Mouse (Mus musculus) CH12.LX (cell line): Measurements from ENCODE around the gene Smo. TPM values are rescaled to one million over a fixed set of nuclear protein-coding genes. Genes with fewer than 3 reads are reported as not detected.

Source experiments
- DNase-seq: peaks from one replicate; pipeline ENCODE4 v3.0.0-alpha.2; 2013; ENCODE audit errors: extremely low read depth
- H3K27ac ChIP-seq: 2 replicates; pipeline ENCODE4 v1.5.1; 2012; ENCODE audit warnings: low read depth, mild to moderate bottlenecking, control low read depth, moderate library complexity; ENCODE audit not compliant: insufficient read depth
- H3K27me3 ChIP-seq: replicated peaks from 2 replicates; pipeline ENCODE3; 2012; ENCODE audit warnings: inconsistent platforms
- H3K36me3 ChIP-seq, 2 experiments: replicated peaks in 1 of 2; 2 replicates each; pipeline versions ENCODE3 to v1.6.1; 2012; ENCODE audit warnings: inconsistent platforms in 1 of 2, low read length in 1 of 2, mild to moderate bottlenecking in 1 of 2, mixed read lengths in 1 of 2, moderate library complexity in 1 of 2; ENCODE audit not compliant: control insufficient read depth in 1 of 2, insufficient read depth in 1 of 2
- H3K4me1 ChIP-seq, 2 experiments: 2 replicates each; pipeline ENCODE4 v1.6.1; 2012; ENCODE audit warnings: inconsistent platforms in 1 of 2, moderate library complexity in 1 of 2; ENCODE audit not compliant: insufficient read depth in 2 of 2, control insufficient read depth in 1 of 2
- H3K4me2 ChIP-seq: 2 replicates; pipeline ENCODE4 v1.6.1; 2012; ENCODE audit warnings: low read depth, mild to moderate bottlenecking, control low read depth; ENCODE audit not compliant: poor library complexity, insufficient read depth, severe bottlenecking
- H3K4me3 ChIP-seq, 3 experiments: fragments of 150-350 bp in 1 of 3; sonication (generic) in 1 of 3; replicated peaks in 1 of 3; 2 replicates each; pipeline versions ENCODE3 to v1.5.1; 2011 to 2012; ENCODE audit warnings: low read depth in 2 of 3, low read length in 2 of 3, mild to moderate bottlenecking in 2 of 3, moderate library complexity in 2 of 3, control low read depth in 1 of 3, improper control_type of control experiment in 1 of 3, inconsistent platforms in 1 of 3, mixed read lengths in 1 of 3; ENCODE audit not compliant: poor library complexity in 1 of 3
- H3K79me2 ChIP-seq: replicated peaks from 2 replicates; pipeline ENCODE4 v1.6.1; 2012; ENCODE audit warnings: mild to moderate bottlenecking, moderate library complexity; ENCODE audit not compliant: control insufficient read depth, poor library complexity, insufficient read depth, severe bottlenecking; ENCODE audit errors: extremely low read depth
- H3K9ac ChIP-seq: 2 replicates; pipeline ENCODE4 v1.6.1; 2012; ENCODE audit warnings: low read depth, mild to moderate bottlenecking, control low read depth, moderate library complexity; ENCODE audit not compliant: insufficient read depth
- H3K9me3 ChIP-seq: replicated peaks from 2 replicates; pipeline ENCODE3; 2012; ENCODE audit warnings: low read length, inconsistent platforms, mixed read lengths
- CHD1 ChIP-seq: IDR thresholded peaks from 2 replicates; pipeline ENCODE4 v1.6.1; 2012; ENCODE audit warnings: low read depth, low read length, improper control_type of control experiment, inconsistent platforms
- CHD2 ChIP-seq: IDR thresholded peaks from 2 replicates; pipeline ENCODE4 v1.6.1; 2011; ENCODE audit warnings: low read length, improper control_type of control experiment
- CTCF ChIP-seq, 2 experiments: IDR thresholded peaks in 1 of 2; conservative IDR thresholded peaks in 1 of 2; 2 replicates each; pipeline ENCODE4 v1.5.1; 2011 to 2012; ENCODE audit warnings: low read depth in 2 of 2, low read length in 2 of 2, improper control_type of control experiment in 1 of 2, inconsistent platforms in 1 of 2, mild to moderate bottlenecking in 1 of 2, moderate library complexity in 1 of 2
- E2F4 ChIP-seq: IDR thresholded peaks from 2 replicates; pipeline ENCODE4 v1.6.1; 2011; ENCODE audit warnings: low read depth, low read length, improper control_type of control experiment; ENCODE audit not compliant: insufficient replicate concordance
- EP300 ChIP-seq: IDR thresholded peaks from 2 replicates; pipeline ENCODE4 v1.6.1; 2011; ENCODE audit warnings: low read length, improper control_type of control experiment
- ETS1 ChIP-seq: conservative IDR thresholded peaks from 2 replicates; pipeline ENCODE4 v1.6.1; 2012; ENCODE audit warnings: low read depth, mild to moderate bottlenecking, inconsistent platforms, low read length, improper control_type of control experiment, moderate library complexity
- GABPA ChIP-seq: IDR thresholded peaks from 2 replicates; pipeline ENCODE4 v1.6.1; 2012; ENCODE audit warnings: low read depth, low read length, improper control_type of control experiment, inconsistent platforms; ENCODE audit not compliant: insufficient replicate concordance
- JUN ChIP-seq: IDR thresholded peaks from 2 replicates; pipeline ENCODE4 v1.6.1; 2011; ENCODE audit warnings: low read depth, mild to moderate bottlenecking, low read length, improper control_type of control experiment, moderate library complexity; ENCODE audit not compliant: insufficient read depth
- JUND ChIP-seq: conservative IDR thresholded peaks from 2 replicates; pipeline ENCODE4 v1.6.1; 2011; ENCODE audit warnings: low read depth, low read length, improper control_type of control experiment
- KAT2A ChIP-seq: IDR thresholded peaks from 2 replicates; pipeline ENCODE4 v1.6.1; 2012; ENCODE audit warnings: low read length, improper control_type of control experiment, inconsistent platforms; ENCODE audit not compliant: insufficient replicate concordance
- MAFK ChIP-seq: IDR thresholded peaks from 2 replicates; pipeline ENCODE4 v1.6.1; 2011; ENCODE audit warnings: low read length, improper control_type of control experiment; ENCODE audit not compliant: insufficient replicate concordance
- MAZ ChIP-seq: IDR thresholded peaks from 2 replicates; pipeline ENCODE4 v1.6.1; 2012; ENCODE audit warnings: low read depth, mild to moderate bottlenecking, inconsistent platforms, low read length, improper control_type of control experiment, moderate library complexity
- MEF2A ChIP-seq: IDR thresholded peaks from 2 replicates; pipeline ENCODE4 v1.6.1; 2014; ENCODE audit warnings: low read depth, mild to moderate bottlenecking, inconsistent platforms, low read length, improper control_type of control experiment, borderline replicate concordance
- MXI1 ChIP-seq: IDR thresholded peaks from 2 replicates; pipeline ENCODE4 v1.6.1; 2011; ENCODE audit warnings: mild to moderate bottlenecking, low read depth, low read length, improper control_type of control experiment
- NRF1 ChIP-seq: IDR thresholded peaks from 2 replicates; pipeline ENCODE4 v1.6.1; 2014; ENCODE audit warnings: low read depth, mild to moderate bottlenecking, inconsistent platforms, low read length, improper control_type of control experiment, moderate library complexity
- PAX5 ChIP-seq: IDR thresholded peaks from 2 replicates; pipeline ENCODE4 v1.6.1; 2012; ENCODE audit warnings: low read length, inconsistent platforms, mixed read lengths
- POLR2AphosphoS2 ChIP-seq: IDR thresholded peaks from 2 replicates; pipeline ENCODE4 v1.6.1; 2011; ENCODE audit warnings: low read depth, low read length, improper control_type of control experiment
- RAD21 ChIP-seq: IDR thresholded peaks from 2 replicates; pipeline ENCODE4 v1.6.1; 2011; ENCODE audit warnings: low read depth, mild to moderate bottlenecking, low read length, improper control_type of control experiment, moderate library complexity
- RCOR1 ChIP-seq: conservative IDR thresholded peaks from 2 replicates; pipeline ENCODE4 v1.6.1; 2012; ENCODE audit warnings: low read depth, mild to moderate bottlenecking, inconsistent platforms, low read length, improper control_type of control experiment
- SIN3A ChIP-seq: IDR thresholded peaks from 2 replicates; pipeline ENCODE4 v1.6.1; 2012; ENCODE audit warnings: low read length, improper control_type of control experiment, inconsistent platforms
- SMC3 ChIP-seq: IDR thresholded peaks from 2 replicates; pipeline ENCODE4 v1.6.1; 2011; ENCODE audit warnings: low read depth, low read length, improper control_type of control experiment
- TCF12 ChIP-seq: IDR thresholded peaks from 2 replicates; pipeline ENCODE4 v1.6.1; 2014; ENCODE audit warnings: low read depth, mild to moderate bottlenecking, inconsistent platforms, low read length, improper control_type of control experiment
- UBTF ChIP-seq: IDR thresholded peaks from 2 replicates; pipeline ENCODE4 v1.6.1; 2012; ENCODE audit warnings: low read depth, mild to moderate bottlenecking, inconsistent platforms, low read length, improper control_type of control experiment, moderate library complexity
- USF1 ChIP-seq: IDR thresholded peaks from 2 replicates; pipeline ENCODE4 v1.6.1; 2014; ENCODE audit warnings: low read depth, mild to moderate bottlenecking, inconsistent platforms, low read length, improper control_type of control experiment
- USF2 ChIP-seq: conservative IDR thresholded peaks from 2 replicates; pipeline ENCODE4 v1.6.1; 2011; ENCODE audit warnings: low read depth, low read length, improper control_type of control experiment
- ZC3H11A ChIP-seq: IDR thresholded peaks from 2 replicates; pipeline ENCODE4 v1.6.1; 2012; ENCODE audit warnings: low read depth, mild to moderate bottlenecking, inconsistent platforms, low read length, improper control_type of control experiment
- ZKSCAN1 ChIP-seq: IDR thresholded peaks from 2 replicates; pipeline ENCODE4 v1.6.1; 2012; ENCODE audit warnings: low read depth, inconsistent platforms, low read length, improper control_type of control experiment, borderline replicate concordance
- ZMIZ1 ChIP-seq: IDR thresholded peaks from 2 replicates; pipeline ENCODE4 v1.6.1; 2012; ENCODE audit warnings: low read depth, mild to moderate bottlenecking, inconsistent platforms, low read length, improper control_type of control experiment
- ZNF384 ChIP-seq: IDR thresholded peaks from 2 replicates; pipeline ENCODE4 v1.6.1; 2012; ENCODE audit warnings: low read depth, low read length, improper control_type of control experiment, inconsistent platforms
- dilution Hi-C: fragments of 300-500 bp; cut with MboI; formaldehyde crosslinking; loops from 2 replicates; pipeline ENCODE4 v1.14.3; 2020; ENCODE audit warnings: low sequenced_read_pairs; ENCODE audit not compliant: extremely low pct_unique_long_range_greater_than_20kb, extremely low pct_ligation_motif_present
- in situ Hi-C: fragments of 300-500 bp; cut with MboI; formaldehyde crosslinking; loops from 3 replicates; pipeline ENCODE4 v1.14.3; 2019; ENCODE audit warnings: low sequenced_read_pairs, low pct_ligation_motif_present, low pct_unique_long_range_greater_than_20kb, mixed read lengths
- polyA plus RNA-seq: library from polyadenylated mRNA; unstranded; fragments of >175 nt; gene quantifications from 2 replicates; pipeline ENCODE4 v1.2.1, GENCODE M21; 2012; ENCODE audit warnings: low read depth; ENCODE audit not compliant: insufficient read length
- total RNA-seq, 2 experiments: library from RNA; depleted of rRNA; stranded (reverse); fragments of 300-350 nt in 1 of 2; fragments of >200 nt in 1 of 2; gene quantifications; 2 replicates each; pipeline ENCODE4 v1.2.3; 2012 to 2014

The Smo gene
- total and polyA plus RNA-seq, 3 experiments = 0.04 to 0.17 TPM; not detected in 1

DNA sequence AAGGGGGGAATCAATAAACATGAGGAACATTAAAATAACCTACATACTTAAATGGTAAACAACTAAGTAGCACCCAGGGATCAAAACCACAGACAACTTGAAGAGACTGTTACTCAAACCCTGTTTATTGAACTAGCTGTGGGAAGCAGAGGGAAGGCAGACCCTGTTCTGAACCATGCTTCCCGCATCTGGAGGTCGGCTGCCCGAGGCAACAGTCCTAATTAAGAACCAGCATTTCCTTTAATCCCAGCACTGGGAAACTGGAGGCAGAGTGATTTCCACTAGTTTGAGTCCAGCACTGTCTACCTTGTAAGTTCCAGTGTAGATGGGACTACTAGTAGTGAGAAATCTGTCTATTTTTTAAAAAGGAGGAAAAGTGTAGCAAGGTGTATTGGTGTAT, 24.0 kb upstream of the Smo start:
- DNase-seq = no peak
- Histone ChIP-seq H3K9ac (no peak overlapping the region), H3K4me3 (no peak overlapping the region), H3K79me2 (no peaks in the 10 kb centered on the region; the same call in 1 of the 2 replicates), H3K27me3 (no peaks in the 10 kb centered on the region), H3K9me3 (no peaks in the 10 kb centered on the region), H3K27ac (no peak overlapping the region), H3K4me1 (peaks cover 6 to 21% of the 10 kb centered on the region in 2 experiments), H3K36me3 (peaks cover 3 to 34% of the 10 kb centered on the region in 2 experiments), H3K4me2 (no peak overlapping the region)
- dilution Hi-C loops = no loop called here
- in situ Hi-C loops = loop anchor here (5.0 kb wide), 1 partner anchor 46 kb away; no protein-coding TSS in a partner anchor
- no peak for TF ChIP-seq EP300
- no peak for TF ChIP-seq POLR2AphosphoS2
- no peak for TF ChIP-seq JUND
- TF ChIP-seq USF1 = no peak

DNA sequence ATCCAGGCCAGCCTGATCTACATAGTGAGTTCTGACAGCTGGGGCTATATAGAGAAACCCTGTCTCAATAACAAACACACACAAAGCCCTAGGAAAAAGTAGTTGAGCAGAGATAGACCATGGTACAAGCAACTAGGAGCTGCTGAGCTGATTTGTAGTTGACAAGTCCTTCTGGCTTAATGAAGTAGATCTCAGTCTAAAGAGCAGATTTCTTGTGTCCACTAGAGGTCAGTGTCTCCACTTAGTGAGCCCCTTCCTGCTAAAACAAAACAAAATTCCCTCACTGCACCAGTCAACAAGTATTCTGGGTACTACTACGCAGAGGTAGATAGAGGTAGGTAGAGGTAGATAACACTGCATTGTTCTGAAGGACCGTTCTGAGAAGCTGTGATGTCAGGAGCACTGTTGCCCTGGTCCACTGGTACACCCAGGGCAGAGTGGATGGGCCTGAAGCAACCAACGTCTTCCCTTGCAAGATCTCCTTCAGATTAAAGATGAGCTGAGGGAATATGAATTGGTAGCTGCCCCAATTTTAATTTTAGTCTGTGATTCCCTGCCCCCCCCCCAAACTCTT, 23.2 kb upstream of the Smo start:
- no peaks in the 10 kb centered on the region for H3K79me2 ChIP-seq
- H3K36me3 ChIP-seq = peaks cover 4 to 41% of the 10 kb centered on the region in 2 experiments
- H3K4me1 ChIP-seq = peaks cover 6 to 21% of the 10 kb centered on the region in 2 experiments
- TF ChIP-seq RAD21 = peak; percentile 85
- TF ChIP-seq ZNF384 = no peak
- TF ChIP-seq ETS1 = no peak
- TF ChIP-seq MXI1 = no peak
- peak; percentile 80 for TF ChIP-seq SMC3
- no peak for TF ChIP-seq ZKSCAN1
- TF ChIP-seq ZC3H11A = peak; percentile 40; the same call in 1 of the 2 replicates
- no peak for TF ChIP-seq PAX5
- TF ChIP-seq UBTF = no peak
- no peak for TF ChIP-seq TCF12
- TF ChIP-seq SIN3A = no peak
- no peak for TF ChIP-seq NRF1
- TF ChIP-seq EP300 = no peak
- no peak for TF ChIP-seq CHD1
- no peak for TF ChIP-seq KAT2A
- TF ChIP-seq JUN = no peak
- TF ChIP-seq MEF2A = no peak
- no peak for TF ChIP-seq CHD2
- no peak for TF ChIP-seq MAFK
- TF ChIP-seq USF2 = no peak
- no peak for TF ChIP-seq GABPA
- TF ChIP-seq CTCF (conservative IDR thresholded peaks at IDR 0.05 in 1 of 2, IDR thresholded peaks at IDR 0.05 in 1 of 2; ENCODE audit: low read depth in 2 of 2, low read length in 2 of 2) = peak; percentile 86 to 90
- no peak for TF ChIP-seq E2F4
- TF ChIP-seq POLR2AphosphoS2 = no peak
- no peak for TF ChIP-seq RCOR1
- TF ChIP-seq USF1 = no peak
- TF ChIP-seq ZMIZ1 = no peak
- no peak for TF ChIP-seq MAZ
- H3K27ac ChIP-seq = no peak overlapping the region
- no peak overlapping the region for H3K4me3 ChIP-seq
- H3K4me2 ChIP-seq = no peak overlapping the region
- in situ Hi-C loops (loop anchor here (5.0 kb wide), 1 partner anchor 45 kb away; no protein-coding TSS in a partner anchor), dilution Hi-C loops (no loop called here)
- no peak overlapping the region for H3K9ac ChIP-seq
- no peaks in the 10 kb centered on the region for H3K9me3 ChIP-seq
- DNase-seq = peak; percentile 69
- H3K27me3 ChIP-seq = no peaks in the 10 kb centered on the region
